8 mouse cellular contexts compared by ENCODE assay signal in the genomic region with DNA sequence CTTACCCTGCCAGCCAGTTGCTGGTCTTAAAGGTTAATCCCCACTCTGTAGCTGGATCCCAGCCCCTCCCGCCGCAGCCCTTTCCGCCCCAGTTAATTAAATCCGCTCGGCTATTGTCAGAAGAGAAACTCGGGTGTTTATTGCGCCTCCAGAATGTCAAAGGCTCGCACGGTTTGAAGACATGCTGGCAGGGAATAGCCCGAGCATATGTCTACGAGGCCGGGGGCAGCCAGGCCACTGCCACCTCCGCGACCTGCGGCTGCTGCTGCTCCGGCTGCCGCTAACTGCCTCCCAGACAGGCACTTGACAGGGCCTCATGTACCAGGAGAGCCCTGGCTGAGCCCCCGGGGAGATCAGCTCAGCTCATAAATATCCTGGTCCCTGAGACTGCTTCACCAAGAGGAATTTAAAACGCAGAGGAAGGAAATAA.
DNase-seq lines count a peak whose midpoint lies in the region; ATAC-seq and TF ChIP-seq lines count a peak whose summit lies in the region.

No protein-coding gene starts in this region.

- H3K4me1 ChIP-seq in forebrain, embryonic 14.5 days (ENCODE audit: control insufficient read depth, insufficient read depth, low read length) = peaks cover 75% of the 10 kb centered on the region
- H3K4me1 ChIP-seq in liver, embryonic 12.5 days = peaks cover 100% of the 10 kb centered on the region
- H3K4me1 ChIP-seq in stomach, embryonic 14.5 days (ENCODE audit: control insufficient read depth, insufficient read depth, low read length) = peaks cover 48% of the 10 kb centered on the region

- H3K9me3 ChIP-seq in forebrain, embryonic 14.5 days (replicated peaks; ENCODE audit: control insufficient read depth, low read length) = no peaks in the 10 kb centered on the region
- no peaks in the 10 kb centered on the region for H3K9me3 ChIP-seq in liver, embryonic 12.5 days (replicated peaks)
- H3K9me3 ChIP-seq in stomach, embryonic 14.5 days (ENCODE audit: control insufficient read depth, low read depth, low read length) = no peaks in the 10 kb centered on the region

- peak overlapping the region; percentile 58 for H3K9ac ChIP-seq in forebrain, embryonic 14.5 days (ENCODE audit: low read length)
- H3K9ac ChIP-seq in liver, embryonic 12.5 days = peak overlapping the region; percentile 52
- no peak overlapping the region for H3K9ac ChIP-seq in stomach, embryonic 14.5 days (replicated peaks; ENCODE audit: low read depth, low read length)

- peak overlapping the region; percentile 57 for H3K4me2 ChIP-seq in forebrain, embryonic 14.5 days (ENCODE audit: low read length)
- H3K4me2 ChIP-seq in liver, embryonic 12.5 days = peak overlapping the region; percentile 59
- peak overlapping the region; percentile 24 for H3K4me2 ChIP-seq in stomach, embryonic 14.5 days (replicated peaks; ENCODE audit: low read depth, low read length)

- DNase-seq in gastrocnemius, adult 2 months = no peak
- DNase-seq in gastrocnemius, postnatal 36 days = no peak
- DNase-seq in brain, adult 2 months (ENCODE audit: low read depth, low spot score) = peak; percentile 93
- DNase-seq in forebrain, embryonic 14.5 days (ENCODE audit: low spot score) = peak; percentile 74
- no peak for DNase-seq in c-Kit-positive CD71-positive TER-119-positive erythroid progenitor cells, embryonic 14.5 days (ENCODE audit: low spot score)

- peak overlapping the region; percentile 58 for H3K4me3 ChIP-seq in gastrocnemius, adult 2 months
- peak overlapping the region; percentile 16; the same call in 1 of the 2 replicates for H3K4me3 ChIP-seq in forebrain, embryonic 14.5 days (ENCODE audit: low read depth, low read length)
- H3K4me3 ChIP-seq in liver, embryonic 12.5 days = peak overlapping the region; percentile 24
- no peak overlapping the region for H3K4me3 ChIP-seq in stomach, embryonic 14.5 days (ENCODE audit: low read depth, low read length)

- H3K27ac ChIP-seq in gastrocnemius, adult 2 months = peak overlapping the region; percentile 80
- peak overlapping the region; percentile 87 for H3K27ac ChIP-seq in forebrain, embryonic 14.5 days (ENCODE audit: low read depth, low read length)
- peak overlapping the region; percentile 66 for H3K27ac ChIP-seq in liver, embryonic 12.5 days
- no peak overlapping the region for H3K27ac ChIP-seq in stomach, embryonic 14.5 days (ENCODE audit: low read length)

- peak; percentile 29 for ATAC-seq in forebrain, embryonic 14.5 days
- no peak for ATAC-seq in liver, embryonic 12.5 days
- no peak for ATAC-seq in stomach, embryonic 14.5 days (ENCODE audit: insufficient number of reproducible peaks, insufficient read depth, low FRiP score, low read depth)
- ATAC-seq in monocyte, adult 5-6 weeks (replicated peaks; ENCODE audit: insufficient number of reproducible peaks, low FRiP score, low TSS enrichment, poor library complexity, severe bottlenecking) = no peak

- 1% methylated on average over 19 of the region's 19 CpGs for WGBS in forebrain, embryonic 14.5 days
- WGBS in liver, embryonic 12.5 days (ENCODE audit: insufficient replicate concordance) = 18% methylated on average over 19 of the region's 19 CpGs
- 5% methylated on average over 19 of the region's 19 CpGs for WGBS in stomach, embryonic 14.5 days

- H3K36me3 ChIP-seq in forebrain, embryonic 14.5 days (ENCODE audit: control insufficient read depth, insufficient read depth, low read length) = no peaks in the 10 kb centered on the region
- H3K36me3 ChIP-seq in liver, embryonic 12.5 days = peaks cover 29% of the 10 kb centered on the region
- no peaks in the 10 kb centered on the region for H3K36me3 ChIP-seq in stomach, embryonic 14.5 days (ENCODE audit: control insufficient read depth, insufficient read depth, low read length)

- intact Hi-C loops in gastrocnemius, adult 2 months (cut with DNase I) = no loop called here
- intact Hi-C loops in gastrocnemius, postnatal 36 days (cut with DNase I) = no loop called here

- H3K27me3 ChIP-seq in forebrain, embryonic 14.5 days (replicated peaks; ENCODE audit: control insufficient read depth, insufficient read depth, low read length) = no peaks in the 10 kb centered on the region
- H3K27me3 ChIP-seq in liver, embryonic 12.5 days (replicated peaks) = no peaks in the 10 kb centered on the region
- H3K27me3 ChIP-seq in stomach, embryonic 14.5 days (ENCODE audit: control insufficient read depth, insufficient read depth, low read length) = no peaks in the 10 kb centered on the region

- no peak for TF ChIP-seq CTCF in gastrocnemius, adult 2 months (IDR thresholded peaks at IDR 0.05)

Comparison
In these comparisons a context has a peak if more than half of its experiments do, and no peak if none do; other contexts are left out.
1. DNase-seq: peak in brain, adult 2 months (single experiment) and forebrain, embryonic 14.5 days (single experiment); none in gastrocnemius, adult 2 months (single experiment), gastrocnemius, postnatal 36 days (0 of 2) and c-Kit-positive CD71-positive TER-119-positive erythroid progenitor cells, embryonic 14.5 days (single experiment).
2. Peak in every context shown above with its lines, with median percentiles within 50 percentile points of each other: H3K4me2 ChIP-seq.